Mouse (Mus musculus) midbrain, postnatal 0 days (tissue): ENCODE measurements at regions not wholly inside any gene's neighbourhood (a gene's known extent, or its start where the extent isn't known, plus 50 kb on each side); places are given as distances from the start of the nearest gene placed in this dataset.

Experiments
- ATAC-seq: fragments of 200-750 bp; cut with Nextera tagmentation; 2 replicates; pipeline ENCODE4 v1.8.0; 2017; ENCODE audit warnings: moderate number of reproducible peaks, mild to moderate bottlenecking, moderate TSS enrichment, moderate library complexity; ENCODE audit not compliant: low FRiP score
- DNase-seq: peaks from one replicate; pipeline ENCODE4 v3.0.0-alpha.2; 2015; ENCODE audit warnings: low spot score
- H3K27ac ChIP-seq: fragments of 300-500 bp; sonication (generic); 2 replicates; pipeline ENCODE4 v1.5.1; 2014; ENCODE audit warnings: low read depth, mild to moderate bottlenecking, low read length, mixed read lengths
- H3K27me3 ChIP-seq: fragments of 300-500 bp; sonication (generic); 2 replicates; pipeline ENCODE4 v1.6.1; 2014; ENCODE audit warnings: low read length, control low read depth, mixed read lengths; ENCODE audit not compliant: insufficient read depth
- H3K36me3 ChIP-seq: fragments of 300-500 bp; sonication (generic); 2 replicates; pipeline ENCODE4 v1.6.1; 2014; ENCODE audit warnings: low read length, control low read depth, mixed read lengths; ENCODE audit not compliant: insufficient read depth
- H3K4me1 ChIP-seq: fragments of 300-500 bp; sonication (generic); 2 replicates; pipeline ENCODE4 v1.6.1; 2014; ENCODE audit warnings: mild to moderate bottlenecking, control low read depth, antibody characterized with exemption, low read length, mixed read lengths; ENCODE audit not compliant: insufficient read depth
- H3K4me2 ChIP-seq: fragments of 300-500 bp; sonication (generic); 2 replicates; pipeline ENCODE4 v1.6.1; 2014; ENCODE audit warnings: low read depth, mild to moderate bottlenecking, low read length, mixed read lengths; ENCODE audit not compliant: poor library complexity, severe bottlenecking
- H3K4me3 ChIP-seq: fragments of 300-500 bp; sonication (generic); 2 replicates; pipeline ENCODE4 v1.5.1; 2014; ENCODE audit warnings: low read depth, mild to moderate bottlenecking, low read length, moderate library complexity
- H3K9ac ChIP-seq: fragments of 300-500 bp; sonication (generic); replicated peaks from 2 replicates; pipeline ENCODE4 v1.6.1; 2014; ENCODE audit warnings: mild to moderate bottlenecking, low read length, moderate library complexity, mixed read lengths; ENCODE audit not compliant: poor library complexity, severe bottlenecking
- H3K9me3 ChIP-seq: fragments of 300-500 bp; sonication (generic); 2 replicates; pipeline ENCODE4 v1.6.1; 2016; ENCODE audit warnings: low read length, control low read depth
- CTCF ChIP-seq: IDR thresholded peaks from 2 replicates; pipeline ENCODE4 v1.5.1; 2016; ENCODE audit warnings: antibody characterized with exemption, mild to moderate bottlenecking
- WGBS: fragments of 180-500 bp; shearing (Covaris S2); extraction: QIAGEN DNeasy Blood & Tissue Kit; methylation state at CpG from one replicate; pipeline ENCODE4 v1.1.7; 2014; 5-methylcytosine and 5-hydroxymethylcytosine counted together

- Histone ChIP-seq H3K4me2 (no peak overlapping the region), H3K4me3 (no peak overlapping the region), H3K9me3 (no peaks in the 10 kb centered on the region), H3K27me3 (no peaks in the 10 kb centered on the region), H3K27ac (no peak overlapping the region; the same call in 1 of the 2 replicates), H3K9ac (no peak overlapping the region), H3K36me3 (no peaks in the 10 kb centered on the region), H3K4me1 (no peaks in the 10 kb centered on the region)
- no peak for TF ChIP-seq CTCF
- ATAC-seq, result peak; percentile 66
- 34% methylated on average over 1 of the region's 1 CpGs for WGBS
- no peak for DNase-seq
Measured at GRCm38 (mm10) chr1:103503464-103504139, 1264.7 kb upstream of the Cdh20 start.
